Mouse (Mus musculus) T-helper 17 cell (primary cell): ENCODE data around the gene Ap4s1.
"Not testable (repeated sequence)": the region's sequence is repeated elsewhere in the genome, so short reads cannot be mapped to it uniquely, and the experiment has no call there.

Source experiments
- in situ Hi-C, 2 experiments: fragments of 300-600 bp; cut with MboI, MseI; formaldehyde crosslinking; loops; 1 replicate in 1 of 2; 2 replicates in 1 of 2; pipeline ENCODE4 v1.15.1; 2025; ENCODE audit warnings: high pct_unique_total_duplicates in 2 of 2

The Ap4s1 gene

DNA sequence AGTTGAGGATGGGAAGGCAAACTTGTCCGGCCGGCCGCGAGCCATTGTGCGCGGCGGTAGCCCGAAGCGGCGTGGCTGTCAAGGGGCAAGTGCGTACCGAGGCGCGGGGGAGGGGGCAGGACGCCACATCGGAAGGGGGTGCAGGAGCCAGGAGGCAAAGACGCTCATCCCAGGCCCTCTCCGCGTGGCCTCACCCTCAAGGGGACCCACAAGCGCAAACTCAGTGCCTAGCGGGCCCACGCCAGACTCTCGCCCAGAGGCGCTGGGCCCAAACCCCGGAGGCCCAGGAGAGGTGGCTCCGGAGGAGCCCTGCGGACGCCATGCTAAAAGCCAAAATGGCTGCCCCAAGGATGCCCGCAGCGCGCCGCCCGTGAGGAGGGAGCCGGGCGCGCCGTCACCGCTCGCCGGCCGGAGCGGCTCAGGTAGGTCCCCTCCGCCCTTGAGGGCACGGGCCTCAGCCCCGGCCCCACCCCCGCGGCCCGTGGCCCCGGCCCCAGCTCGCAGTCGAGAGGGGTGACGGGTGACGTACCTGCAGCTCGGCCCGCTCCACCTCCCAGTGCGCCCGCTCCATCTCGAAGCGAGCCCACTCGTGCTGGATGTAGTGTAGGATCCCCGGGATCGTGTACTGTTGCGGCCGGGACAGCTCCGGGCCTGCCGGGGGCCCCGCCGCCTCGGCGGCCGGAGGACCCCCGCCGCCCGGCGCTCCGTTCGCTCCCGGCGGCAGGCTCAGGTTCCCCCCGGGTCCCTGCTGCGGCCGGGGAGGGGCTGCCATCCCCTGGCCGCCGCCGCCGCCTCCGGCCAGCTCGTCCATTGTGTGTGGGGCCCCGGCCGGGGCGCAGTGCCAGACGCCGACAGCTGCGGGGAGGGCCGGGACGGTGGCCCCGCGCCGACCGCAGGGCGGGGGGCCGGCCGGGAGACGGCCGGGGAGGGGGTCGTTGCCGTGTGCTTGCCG lies at the start of gene Ap4s1:
TSS of gene Ap4s1 (plus strand) at position 141 of the 952 bp plus-strand sequence.
- in situ Hi-C loops, result loop anchor here in 1 of 2 experiments (25.0 kb wide), 1 partner anchor 921 kb away; no protein-coding TSS in a partner anchor

- in situ Hi-C loops, result no loop called here
Observed at GRCm38 (mm10) chr12:51641871-51642270, 49.0 kb upstream of the Ap4s1 start.

GRCm38 (mm10) chr12:51649401-51649800 lies 41.4 kb upstream of the Ap4s1 start:
- in situ Hi-C loops, result not testable (repeated sequence)

DNA sequence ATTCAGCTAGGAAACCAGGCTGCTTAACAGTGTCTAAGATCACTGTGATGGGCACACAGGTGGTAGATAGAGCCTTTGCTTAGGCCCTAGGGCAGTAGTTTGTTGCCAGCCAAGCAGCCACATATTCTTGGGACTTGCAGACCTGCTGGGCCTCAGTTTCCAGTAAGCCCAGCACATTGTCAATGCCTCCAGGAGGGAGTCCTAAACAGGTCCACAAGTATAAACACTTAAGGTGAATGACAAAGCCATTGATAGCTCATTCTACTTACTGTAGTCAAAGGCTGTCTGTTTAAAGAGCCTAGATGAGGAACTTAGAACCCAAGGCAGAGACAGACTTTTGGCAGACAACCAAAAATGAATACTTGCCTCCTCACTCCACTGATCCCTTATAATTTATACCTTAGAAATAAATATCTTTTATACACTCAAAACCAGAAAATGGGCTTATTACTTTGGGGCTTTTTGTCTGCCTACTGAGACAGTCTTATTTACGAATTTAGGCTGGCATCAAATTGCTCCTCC lies 34.8 kb upstream of the Ap4s1 start:
- in situ Hi-C loops, result loop anchor here in 1 of 2 experiments (5.0 kb wide), 1 partner anchor 71 kb away; no protein-coding TSS in a partner anchor

DNA sequence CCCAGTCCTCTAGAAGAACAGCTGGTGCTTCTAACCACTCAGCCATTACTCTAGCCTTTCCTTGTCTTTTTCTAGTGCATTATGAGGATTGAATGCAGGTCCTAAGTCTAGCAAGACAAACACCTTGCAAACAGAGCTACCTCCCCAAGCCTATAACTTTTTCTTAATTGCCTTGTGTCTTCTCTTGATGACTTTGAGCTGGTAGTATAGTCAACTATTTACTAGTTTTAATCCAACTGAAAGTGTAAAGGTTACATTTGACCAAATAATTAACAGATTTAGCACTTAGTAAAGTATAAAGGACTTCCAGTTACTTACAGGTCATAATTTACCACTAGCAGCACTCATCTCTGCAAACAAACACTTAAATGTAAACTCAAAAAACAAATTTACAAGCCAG lies 27.8 kb upstream of the Ap4s1 start:
- in situ Hi-C loops, result no loop called here

- in situ Hi-C loops, result no loop called here
Observed at GRCm38 (mm10) chr12:51663908-51664307, 26.9 kb upstream of the Ap4s1 start.

DNA sequence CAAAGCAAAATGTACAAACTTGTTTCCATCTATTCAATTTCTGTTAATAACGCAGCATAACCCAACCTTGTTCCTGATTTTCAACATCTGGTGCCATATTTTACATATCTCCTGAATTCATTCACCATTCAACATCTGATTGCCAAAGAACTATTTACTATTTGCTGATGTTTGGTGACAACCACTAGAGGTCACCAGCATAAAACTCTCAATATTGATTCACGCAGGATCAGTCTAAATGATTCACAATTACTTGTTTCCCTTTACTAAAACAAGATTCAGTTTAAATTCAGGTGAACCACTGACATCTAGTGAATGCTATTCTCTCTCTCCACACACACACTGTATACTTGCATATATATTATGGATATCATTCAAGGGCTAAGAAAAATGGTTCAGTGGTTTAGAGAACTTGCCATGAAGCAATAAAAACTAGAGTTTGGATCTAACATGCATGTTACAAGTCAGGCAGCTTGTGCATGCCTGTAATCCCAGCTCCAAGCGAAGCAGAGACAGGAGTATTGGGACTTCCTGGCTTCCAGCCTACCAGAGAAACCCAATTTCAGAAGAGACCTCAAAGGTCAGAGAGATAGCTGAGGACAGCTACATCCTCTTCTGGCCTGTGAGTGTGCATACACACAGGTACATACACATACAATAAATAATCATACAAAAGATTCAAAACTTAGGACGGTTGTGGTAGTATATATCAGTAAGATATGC lies 24.0 kb upstream of the Ap4s1 start:
- in situ Hi-C loops, result no loop called here

DNA sequence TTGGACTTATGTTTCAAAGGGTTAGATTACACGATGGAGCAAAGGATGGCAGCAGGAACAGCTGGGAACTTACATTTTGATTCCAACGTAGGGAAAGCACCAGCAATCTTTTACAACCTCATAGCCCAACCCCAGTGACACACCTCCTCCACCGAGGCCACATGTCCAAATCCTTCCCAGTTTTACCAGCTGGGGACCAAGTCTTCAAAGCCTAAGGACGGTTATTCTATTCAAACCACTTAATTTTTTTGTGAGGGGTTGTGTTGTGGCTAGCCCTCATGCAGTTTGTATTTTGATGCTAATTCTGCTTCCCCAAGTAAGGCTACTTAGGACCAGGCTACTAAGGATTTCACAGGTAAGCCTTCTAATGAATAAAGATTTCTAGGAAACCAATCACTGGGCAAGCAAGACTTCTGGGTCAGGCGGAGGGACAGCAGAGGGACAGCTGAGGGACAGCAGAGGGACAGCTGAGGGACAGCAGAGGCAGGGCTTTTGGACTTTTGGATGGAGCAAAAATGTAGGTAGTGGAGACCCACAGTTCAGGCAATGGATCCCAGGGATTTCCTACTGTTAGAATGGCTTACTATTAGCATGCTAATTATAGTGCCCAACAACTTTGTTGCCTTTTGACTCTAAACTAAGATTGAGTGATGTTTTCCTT lies 19.5 kb upstream of the Ap4s1 start:
- in situ Hi-C loops, result loop anchor here in 1 of 2 experiments (5.0 kb wide), 1 partner anchor 71 kb away; no protein-coding TSS in a partner anchor

GRCm38 (mm10) chr12:51673270-51673669 lies 17.6 kb upstream of the Ap4s1 start:
- in situ Hi-C loops, result loop anchor here in 1 of 2 experiments (5.0 kb wide), 1 partner anchor 69 kb away; no protein-coding TSS in a partner anchor

- in situ Hi-C loops, result loop anchor here in 1 of 2 experiments (25.0 kb wide), 1 partner anchor 936 kb away; no protein-coding TSS in a partner anchor
Observed at GRCm38 (mm10) chr12:51676442-51676841, 14.4 kb upstream of the Ap4s1 start.

- in situ Hi-C loops, result loop anchor here in 1 of 2 experiments (25.0 kb wide), 1 partner anchor 933 kb away; no protein-coding TSS in a partner anchor
Observed at GRCm38 (mm10) chr12:51678844-51679243, 12.0 kb upstream of the Ap4s1 start.

- in situ Hi-C loops, result loop anchor here in 1 of 2 experiments (25.0 kb wide), 1 partner anchor 924 kb away; no protein-coding TSS in a partner anchor
Observed at GRCm38 (mm10) chr12:51688546-51688945, 2.3 kb upstream of the Ap4s1 start.

DNA sequence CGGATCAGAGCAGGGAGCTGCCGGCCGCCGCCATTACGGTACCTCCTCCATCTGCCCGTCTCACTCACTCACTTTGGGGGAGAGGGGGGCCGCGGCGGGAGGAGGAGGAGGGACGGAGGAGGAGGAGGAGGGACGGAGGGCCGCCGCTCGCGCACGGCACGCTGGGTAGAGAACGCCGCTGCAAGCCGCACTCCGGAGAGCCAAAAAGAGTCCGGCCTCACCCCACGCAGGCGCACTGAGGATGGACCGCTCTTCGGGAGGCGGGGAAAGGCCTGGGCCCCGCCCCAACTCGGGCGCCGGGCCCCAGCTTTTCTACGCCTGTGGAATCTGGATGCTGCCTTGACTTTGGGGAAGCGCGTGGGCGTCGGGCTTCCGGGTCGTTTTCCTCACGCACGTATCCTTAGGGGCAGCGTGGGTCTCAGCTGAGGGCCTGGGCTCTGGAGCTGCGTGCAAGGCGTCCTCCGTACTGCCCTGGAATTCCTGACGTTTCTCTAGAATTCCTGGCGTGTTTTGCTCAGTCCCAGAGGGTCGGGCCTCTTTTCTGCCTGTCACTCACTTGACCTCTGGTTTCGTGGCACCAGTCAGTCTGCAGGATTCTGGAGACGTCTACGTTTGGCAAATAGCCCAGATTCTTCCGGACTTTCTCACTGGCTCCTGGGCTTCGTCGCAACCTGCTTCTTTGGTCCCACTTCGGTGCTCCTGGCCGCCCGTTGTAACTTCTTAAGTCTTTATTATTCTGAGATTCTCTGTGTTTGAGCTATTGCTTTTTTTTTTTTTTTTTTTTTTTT lies 1.2 kb downstream of the Ap4s1 start, which contains the start of gene Strn3:
TSS of gene Strn3 (minus strand) at position 53 of the 788 bp plus-strand sequence.
- in situ Hi-C loops, result loop anchor here in 1 of 2 experiments (25.0 kb wide), 1 partner anchor 920 kb away; no protein-coding TSS in a partner anchor

GRCm38 (mm10) chr12:51692870-51693269 lies 2.0 kb downstream of the Ap4s1 start:
- in situ Hi-C loops, result loop anchor here in 1 of 2 experiments (25.0 kb wide), 1 partner anchor 919 kb away; no protein-coding TSS in a partner anchor

- in situ Hi-C loops, result loop anchor here in 1 of 2 experiments (25.0 kb wide), 1 partner anchor 919 kb away; no protein-coding TSS in a partner anchor
Observed at GRCm38 (mm10) chr12:51693419-51693818, 2.6 kb downstream of the Ap4s1 start.

DNA sequence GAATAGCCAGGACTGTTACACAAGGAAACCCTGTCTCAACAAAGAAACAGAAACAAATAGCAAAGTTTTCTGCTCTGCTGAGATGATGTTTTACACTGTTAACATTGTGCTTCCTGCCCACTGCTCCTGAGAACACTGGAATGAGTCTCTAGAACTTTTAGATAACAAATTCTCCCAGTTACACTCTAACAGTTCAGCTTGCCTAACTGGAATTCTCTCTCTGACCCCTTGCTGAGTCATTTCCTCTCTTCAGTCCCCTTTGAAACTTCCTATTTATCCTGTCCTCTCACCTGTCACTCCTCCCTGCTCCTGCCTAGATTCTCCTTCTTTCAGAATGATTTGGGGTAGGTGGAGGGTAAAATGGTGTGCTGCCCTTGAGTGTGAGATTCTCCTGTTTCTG lies 3.3 kb downstream of the Ap4s1 start:
- in situ Hi-C loops, result loop anchor here in 1 of 2 experiments (25.0 kb wide), 1 partner anchor 918 kb away; no protein-coding TSS in a partner anchor

- in situ Hi-C loops, result loop anchor here in 1 of 2 experiments (25.0 kb wide), 1 partner anchor 917 kb away; no protein-coding TSS in a partner anchor
Observed at GRCm38 (mm10) chr12:51694966-51695365, 4.1 kb downstream of the Ap4s1 start.

DNA sequence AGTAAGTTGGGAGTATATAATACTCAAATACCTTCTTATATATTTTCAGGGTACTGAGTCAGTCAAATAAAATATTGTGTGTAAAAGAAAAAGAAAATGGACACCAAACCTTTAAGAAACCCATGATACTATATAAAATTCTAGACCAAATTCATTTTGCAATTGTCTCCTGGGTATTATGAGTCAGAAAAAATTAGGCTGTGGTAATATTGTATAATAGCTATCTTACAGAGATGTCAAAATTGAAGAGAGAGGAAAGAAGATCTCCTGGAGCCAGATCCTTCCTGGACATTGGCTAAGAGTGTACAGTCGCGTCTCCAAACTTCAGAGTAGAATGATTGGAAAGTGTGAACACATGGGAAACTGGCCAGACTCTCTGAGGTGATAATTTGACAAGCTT lies 5.3 kb downstream of the Ap4s1 start:
- in situ Hi-C loops, result loop anchor here in 1 of 2 experiments (25.0 kb wide), 1 partner anchor 916 kb away; no protein-coding TSS in a partner anchor

DNA sequence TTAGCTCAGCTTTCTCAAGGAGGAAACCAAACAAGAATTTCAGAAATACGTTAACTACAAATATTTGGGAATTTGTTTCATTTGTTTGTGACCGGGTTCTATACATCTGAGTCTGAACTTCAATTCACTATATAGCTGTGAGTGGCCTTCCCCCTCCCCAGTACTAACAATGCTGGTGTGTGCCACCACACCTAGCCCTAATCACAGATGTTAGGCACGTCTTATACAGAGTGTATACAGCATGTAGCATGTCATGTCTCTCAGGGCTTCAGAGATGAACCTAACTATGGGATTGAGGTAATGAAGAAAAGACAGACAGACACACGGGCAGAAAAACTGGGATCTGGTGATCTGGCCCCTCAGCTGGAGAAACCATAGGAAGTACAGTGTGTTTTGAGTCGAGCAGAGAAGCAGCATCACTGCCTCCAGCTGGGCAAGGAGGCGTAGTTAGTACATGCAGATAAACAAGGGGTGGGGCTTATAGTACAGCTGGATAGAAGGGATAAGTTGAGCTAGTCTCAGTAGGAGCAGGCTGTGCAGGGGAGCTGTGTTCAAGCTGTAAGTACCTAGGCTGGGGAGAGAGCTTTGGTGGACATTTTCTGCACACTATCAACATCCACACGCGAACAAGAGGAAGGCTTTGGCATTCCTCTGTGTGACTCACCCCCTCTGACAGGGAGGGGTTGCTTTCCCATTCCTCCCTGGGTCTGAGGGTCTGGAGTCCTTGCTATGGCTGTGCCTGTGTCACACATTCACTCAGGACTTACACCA lies 9.0 kb downstream of the Ap4s1 start:
- in situ Hi-C loops, result loop anchor here in 1 of 2 experiments (25.0 kb wide), 2 partner anchors 912 to 1587 kb away; no protein-coding TSS in a partner anchor
